Mouse (Mus musculus): Measurements from ENCODE around the gene Zfhx3.

The Zfhx3 gene

DNA sequence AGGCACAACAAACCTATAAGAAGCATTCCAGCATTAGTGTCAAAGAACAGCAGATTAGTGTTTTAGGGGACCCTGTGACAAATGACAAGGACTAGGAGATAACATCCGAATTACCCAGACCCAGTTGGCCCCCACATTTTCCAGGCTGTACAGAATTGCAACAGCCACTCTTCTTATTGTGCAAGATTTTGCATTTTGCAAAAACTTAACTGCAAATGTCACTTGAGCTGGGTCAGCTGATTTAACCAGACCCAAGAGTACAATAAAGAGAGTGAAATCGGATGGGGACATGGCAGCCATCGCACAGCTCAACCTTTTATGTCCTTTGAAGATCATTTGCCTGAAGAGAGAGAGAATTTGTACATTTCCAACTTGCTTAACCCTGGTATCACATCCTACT, 720.3 kb downstream of the Zfhx3 start:
- DNase-seq (ENCODE audit: low spot score) = no peak

DNA sequence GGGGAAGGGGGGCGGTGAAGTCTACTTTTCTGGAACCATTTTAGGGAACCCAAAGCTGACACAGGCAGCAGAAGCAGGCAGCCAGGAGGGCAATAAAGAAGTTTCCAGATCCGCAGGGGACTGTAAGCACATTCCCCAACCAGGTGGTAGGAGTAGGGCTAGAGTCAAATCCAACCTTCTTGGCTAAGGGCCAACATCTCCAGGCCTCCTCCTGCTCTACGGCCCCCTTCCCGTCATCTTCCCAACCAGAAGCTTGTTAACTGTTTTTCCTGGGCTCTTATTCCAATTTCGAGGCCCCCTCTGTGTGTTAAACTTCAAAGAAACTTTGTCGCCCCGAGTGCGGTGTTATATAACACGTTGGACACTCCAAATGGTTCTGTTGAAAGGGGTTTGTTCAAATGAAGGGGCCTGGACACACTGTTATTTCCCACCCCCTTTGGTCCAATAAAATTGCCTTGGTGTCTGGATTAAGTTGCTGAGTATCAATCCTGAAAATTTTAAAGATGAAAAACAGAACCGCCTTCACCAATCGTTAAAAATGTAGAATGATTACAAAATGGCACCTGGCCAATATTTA, 729.6 kb downstream of the Zfhx3 start:
- no peak for DNase-seq (ENCODE audit: low spot score)

DNA sequence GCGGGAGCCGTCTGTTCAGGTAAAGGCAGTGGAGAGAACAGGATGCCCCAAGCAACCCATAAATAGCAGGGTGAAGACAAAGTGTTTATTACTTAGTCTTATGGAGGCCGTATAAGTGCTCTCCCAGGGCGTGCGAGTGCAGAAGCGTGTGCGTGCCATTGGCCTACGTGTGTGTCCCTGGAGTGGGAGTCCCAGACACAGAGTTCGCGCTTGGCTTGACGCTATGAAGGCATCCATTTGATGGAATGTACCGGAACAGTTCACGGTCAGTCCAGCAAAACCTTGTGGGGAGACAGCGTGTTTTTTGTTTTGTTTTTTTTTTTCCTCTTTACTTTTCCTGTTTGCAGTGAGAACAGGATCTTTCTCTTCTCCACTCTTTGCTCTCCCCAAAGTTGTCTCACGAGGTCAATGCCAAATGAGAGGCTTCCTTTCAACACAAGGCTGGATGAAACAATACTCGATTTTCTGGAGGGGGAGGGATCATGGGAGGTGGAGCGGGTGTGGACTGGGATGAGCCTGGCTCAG, 732.6 kb downstream of the Zfhx3 start:
- no peak for DNase-seq (ENCODE audit: low spot score)

DNA sequence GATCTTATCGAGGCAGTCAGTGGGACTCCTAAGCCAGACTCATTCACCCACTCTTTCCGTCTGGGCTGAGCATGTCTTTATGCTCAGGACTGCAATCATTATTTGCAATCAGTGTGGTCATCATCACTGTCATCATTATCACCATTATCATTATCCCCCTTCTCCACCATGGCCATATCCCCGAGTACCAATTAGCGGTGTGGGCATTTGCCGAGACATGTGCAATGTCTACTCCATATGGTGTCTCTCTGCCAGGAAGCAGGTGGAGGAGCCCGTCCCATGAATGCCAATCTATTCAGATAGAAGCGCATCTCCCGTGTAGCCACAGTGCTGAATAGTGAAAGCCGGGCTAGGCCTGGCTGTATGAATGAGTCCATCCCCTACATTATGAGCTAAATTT, 747.2 kb downstream of the Zfhx3 start:
- DNase-seq (ENCODE audit: low spot score) = no peak

DNA sequence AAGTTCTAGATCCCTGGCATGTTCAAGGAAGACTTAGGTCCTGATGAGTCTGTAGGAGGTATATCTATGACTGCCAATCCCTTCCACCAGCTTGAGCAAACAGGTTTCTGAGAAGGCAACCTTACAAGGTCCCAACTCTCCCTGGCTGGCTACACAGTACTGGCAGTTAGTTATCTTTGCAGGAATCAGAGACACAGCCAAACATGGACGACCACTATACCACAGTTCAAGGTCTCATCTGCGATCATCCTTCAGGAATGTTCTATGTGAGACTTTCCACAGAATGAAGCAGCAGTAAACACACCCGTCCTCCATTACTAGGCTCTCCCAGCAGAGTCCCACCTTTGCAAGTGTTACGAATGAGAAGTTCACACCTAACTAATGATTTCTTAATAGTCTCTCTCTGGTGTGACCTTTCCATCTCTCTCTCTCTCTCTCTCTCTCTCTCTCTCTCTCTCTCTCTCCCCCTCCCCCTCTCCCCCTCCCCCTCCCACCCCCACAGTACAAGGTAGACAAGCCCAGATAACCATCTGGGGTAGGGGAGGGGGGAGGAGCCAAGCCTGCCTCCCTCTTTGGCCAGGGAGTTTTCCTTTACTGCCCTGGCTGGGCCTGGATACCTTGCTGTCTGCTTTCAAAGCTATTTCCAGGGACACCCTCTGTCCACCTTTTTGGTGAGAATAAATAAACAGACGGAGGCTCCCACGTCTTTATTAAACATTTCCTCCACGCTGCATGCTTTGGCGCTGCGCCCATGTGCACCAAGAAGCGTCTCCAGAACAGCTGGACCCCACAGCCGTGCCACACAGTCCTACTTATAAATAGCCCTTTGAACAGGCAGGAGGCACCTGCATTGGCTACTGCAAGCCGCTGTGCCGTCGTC, 748.4 kb downstream of the Zfhx3 start:
- no peak for DNase-seq (ENCODE audit: low spot score)

DNA sequence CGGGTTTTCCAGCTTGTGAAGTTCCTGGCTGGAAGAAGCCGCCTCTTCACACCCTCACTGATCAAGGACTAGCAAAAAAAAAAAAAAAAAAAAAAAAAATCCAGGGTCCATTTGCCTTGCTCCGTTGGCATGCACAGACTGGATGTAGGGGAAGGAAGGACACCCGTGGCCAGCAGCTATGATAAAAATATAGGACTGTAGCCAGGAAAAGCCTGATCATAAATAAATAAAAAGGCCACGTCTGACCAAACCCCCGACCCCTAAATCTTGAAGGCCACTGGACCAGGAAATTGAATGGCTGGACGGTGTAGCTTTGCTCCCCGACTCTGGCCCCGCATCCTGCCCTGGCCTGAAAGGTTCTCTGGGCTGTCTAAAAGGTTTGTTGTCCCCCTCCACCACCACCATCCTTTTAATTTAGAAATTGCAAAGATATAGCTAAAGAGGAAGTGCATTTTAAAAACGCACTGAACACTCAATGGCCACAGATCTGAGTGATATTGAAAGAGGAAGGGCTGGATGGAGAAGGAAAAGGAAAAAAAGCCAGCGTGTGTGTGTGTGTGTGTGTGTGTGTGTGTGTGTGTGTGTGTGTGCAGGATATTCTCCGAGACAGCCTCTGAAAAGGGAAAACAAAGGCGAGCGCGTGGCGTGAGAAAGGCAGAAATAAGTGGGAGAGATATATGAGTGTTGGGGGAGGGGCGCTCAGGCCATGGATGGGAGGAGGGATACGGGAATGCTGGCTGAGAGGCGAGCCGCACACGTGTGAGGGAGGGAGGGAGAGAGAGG, 749.2 kb downstream of the Zfhx3 start:
- DNase-seq (ENCODE audit: low spot score) = peak; percentile 65

DNA sequence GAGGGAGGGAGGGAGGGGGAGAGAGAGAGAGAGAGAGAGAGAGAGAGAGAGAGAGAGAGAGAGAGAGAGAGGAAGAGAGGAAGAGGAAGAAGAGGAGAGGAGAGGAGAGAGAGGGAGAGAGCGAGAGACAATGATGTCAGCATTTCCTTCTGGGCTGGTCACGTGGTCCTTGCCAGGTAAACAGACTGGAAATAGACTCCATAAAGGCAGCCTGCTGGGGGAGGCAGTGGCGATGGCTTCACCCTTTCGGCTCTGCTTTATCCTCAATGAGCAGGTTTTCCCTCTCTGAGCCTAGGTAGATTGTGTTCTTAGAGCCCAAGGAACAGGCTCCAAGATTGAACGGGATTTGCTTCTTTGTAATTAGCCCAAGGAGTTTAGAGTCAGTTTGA, 749.8 kb downstream of the Zfhx3 start:
- DNase-seq (ENCODE audit: low spot score) = no peak

DNA sequence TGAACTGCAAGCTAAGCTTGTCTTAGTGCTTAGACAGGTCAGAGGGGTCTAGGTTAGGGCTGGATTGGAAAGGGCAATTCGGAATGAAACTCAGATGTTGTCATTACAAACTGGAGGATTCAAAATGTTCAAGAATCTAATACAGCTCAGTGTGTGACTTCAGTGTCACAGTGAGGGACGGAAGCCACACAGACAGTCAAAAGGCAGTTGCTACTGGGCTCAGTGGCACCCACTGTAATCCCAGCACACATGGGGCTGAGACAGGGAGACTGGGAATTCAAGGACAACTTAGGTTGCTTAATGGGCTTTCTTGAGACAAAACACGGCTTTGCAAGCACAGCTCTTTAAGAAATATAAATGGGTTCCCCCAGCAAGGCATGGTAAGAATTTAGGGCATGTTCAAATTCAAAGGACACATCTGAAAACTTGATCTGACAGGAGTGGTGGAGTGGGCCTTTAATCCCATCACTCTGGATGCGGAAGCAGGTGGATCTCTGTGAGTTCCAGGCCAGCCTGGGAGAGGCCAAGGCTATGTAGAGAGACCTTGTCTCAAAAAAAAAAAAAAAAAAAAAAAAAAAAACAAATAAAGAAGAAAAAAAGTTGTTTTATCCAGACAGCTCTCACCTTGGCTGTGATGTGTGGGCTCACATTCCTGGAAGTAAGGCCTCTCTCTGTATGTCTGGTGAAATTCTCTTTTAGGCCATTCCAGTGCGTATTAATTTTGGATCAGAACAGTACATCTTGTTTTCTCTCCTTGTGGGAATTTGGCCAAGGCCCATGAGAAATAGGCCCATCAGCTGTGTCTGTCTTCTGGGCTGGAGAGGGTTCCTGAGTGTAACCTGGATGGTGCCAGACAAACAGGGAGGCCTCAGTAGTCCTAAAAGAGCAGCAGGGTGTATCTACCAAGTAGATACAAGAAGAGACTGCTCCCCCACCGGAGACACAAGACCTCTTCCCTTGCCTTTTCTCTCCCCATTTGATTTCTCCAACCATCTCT, 750.5 kb downstream of the Zfhx3 start:
- no peak for DNase-seq (ENCODE audit: low spot score)

DNA sequence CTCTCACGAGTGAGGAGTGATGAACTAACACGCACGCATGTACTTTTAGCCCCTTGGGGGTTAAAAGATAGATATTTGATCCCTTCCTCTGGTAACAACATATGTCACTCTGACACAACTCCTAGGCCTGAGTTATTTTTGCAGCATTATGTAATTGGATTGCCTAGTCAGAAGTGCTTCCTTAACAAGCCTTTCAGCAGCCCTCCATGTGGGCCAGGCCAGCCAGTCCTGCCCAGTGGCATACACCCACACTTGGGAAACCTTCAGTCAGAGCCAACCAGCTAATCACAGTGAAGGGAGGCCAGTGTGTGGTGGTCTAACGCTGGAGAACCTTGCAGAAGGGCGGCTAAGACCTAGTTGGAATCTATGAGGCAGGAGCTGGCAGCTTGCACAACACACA, 751.4 kb downstream of the Zfhx3 start:
- no peak for DNase-seq (ENCODE audit: low spot score)

DNA sequence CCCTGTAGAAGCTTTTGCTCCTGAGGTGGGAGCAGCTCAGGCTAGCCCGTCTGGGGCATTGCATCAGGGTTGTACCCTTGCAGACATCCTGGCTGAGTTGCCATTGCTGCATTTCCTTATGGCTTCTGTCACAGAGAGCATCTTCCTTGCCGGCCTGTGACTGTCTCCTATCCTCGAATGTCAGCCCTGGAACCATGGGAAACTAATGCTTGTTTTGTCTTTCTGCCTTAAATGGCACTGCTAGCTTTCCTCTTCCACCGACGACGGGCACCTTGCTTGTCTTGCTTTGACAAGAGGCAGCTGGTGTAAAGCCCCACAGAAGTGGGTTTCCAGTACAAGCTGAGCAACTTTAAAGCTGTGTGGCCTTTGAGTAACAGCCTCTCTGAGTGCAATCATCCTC, 752.1 kb downstream of the Zfhx3 start:
- DNase-seq (ENCODE audit: low spot score) = no peak

DNA sequence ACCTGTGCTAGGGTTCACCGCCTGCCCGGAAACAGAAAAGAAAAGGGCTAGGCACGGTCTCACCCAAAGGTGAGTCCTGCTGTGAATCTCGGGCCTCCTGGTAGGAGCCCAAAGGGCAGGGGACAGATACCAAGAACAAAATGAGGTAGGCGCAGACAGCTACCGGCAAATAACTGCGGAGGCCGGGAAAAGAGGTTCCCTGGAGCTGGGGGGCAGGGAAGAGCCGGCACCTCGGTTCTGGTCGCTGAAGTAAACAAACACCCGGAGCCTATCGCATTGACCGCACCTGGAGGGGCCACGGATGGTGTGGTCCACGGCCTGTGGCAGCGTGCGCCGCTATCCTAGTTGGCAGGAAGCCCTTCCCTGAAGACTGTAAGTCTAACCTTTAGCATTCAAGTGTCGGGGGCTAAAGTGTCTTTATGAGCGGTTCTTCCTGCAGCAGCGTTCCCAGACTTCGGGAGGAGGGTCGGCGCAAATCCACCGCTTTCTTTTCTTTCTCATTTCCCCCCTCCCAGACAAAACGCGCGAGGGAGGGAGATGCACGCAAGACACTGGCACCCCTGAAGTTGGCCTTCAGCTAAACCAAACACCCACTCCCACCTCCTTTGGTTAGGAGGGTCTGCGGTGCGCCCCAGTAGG, 752.9 kb downstream of the Zfhx3 start:
- DNase-seq (ENCODE audit: low spot score) = no peak

DNA sequence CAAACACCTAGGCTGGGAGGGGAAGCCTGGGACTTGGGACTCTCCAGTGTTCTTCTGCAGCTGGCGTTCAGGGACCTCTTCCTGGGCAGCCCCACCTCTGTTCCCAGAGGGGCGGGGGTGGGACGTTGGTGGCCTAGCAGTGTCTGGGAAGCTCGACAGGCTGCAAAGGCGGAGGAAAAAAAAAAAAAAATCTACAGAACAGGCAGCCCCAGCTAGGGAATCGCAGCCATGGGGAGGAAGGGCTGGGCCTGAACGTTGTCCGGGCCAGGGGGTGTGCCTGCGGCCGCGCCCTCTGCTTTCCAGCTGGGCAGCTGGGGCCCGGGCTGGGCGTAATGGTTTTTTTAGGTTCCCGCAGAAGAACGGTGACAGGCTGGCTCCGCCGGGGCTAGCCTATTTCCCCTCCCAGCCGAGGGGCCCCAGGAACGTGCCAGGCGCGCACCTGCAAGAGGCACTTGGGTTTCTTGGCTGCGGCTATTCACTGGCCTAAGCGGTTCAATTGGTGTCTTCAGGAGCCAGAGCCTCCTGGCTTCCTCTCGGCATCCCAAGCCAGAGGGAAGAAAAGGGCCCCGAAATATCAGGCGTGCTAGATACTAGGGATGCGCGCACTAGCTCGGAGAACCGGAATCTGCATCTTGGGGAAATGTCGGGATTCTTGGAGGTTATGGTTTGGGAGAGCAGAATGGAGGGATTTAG, 753.6 kb downstream of the Zfhx3 start:
- DNase-seq (ENCODE audit: low spot score) = no peak

DNA sequence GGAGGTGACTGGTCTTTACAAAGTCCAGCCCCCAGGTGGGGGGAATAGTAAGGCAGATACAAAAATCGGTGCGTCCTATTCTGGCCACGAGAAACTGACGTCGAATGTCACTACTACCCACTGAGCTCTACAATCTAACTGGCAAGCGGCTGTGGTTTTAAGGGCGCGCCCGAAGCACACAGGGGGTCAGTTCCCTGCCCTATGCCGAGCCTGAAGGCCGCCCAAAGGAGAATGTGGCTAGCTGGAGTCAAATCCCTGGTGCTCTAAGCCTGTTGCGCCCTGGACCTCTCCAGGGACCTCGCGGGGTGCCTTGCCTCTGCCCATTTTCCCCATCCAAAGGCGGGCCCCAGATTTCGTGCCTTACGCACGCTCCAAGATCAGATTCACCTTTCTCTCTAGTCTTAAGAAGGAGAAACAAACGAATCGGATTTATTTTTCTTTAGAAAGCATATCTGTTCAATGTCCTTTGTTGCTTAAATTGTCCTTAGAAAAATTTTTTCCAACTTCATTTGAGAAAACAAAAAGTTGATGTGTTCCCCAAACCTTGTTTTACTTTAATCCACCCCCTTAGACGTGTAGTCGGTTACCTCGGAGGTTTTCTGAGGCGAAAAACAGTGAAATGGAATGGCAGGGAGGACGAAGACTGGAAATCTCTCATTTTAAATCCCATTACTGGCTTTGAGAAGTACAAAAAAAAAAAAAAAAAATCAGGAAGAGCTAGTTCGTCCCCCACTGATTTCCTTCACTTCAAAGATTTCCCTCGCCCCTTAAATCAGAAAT, 754.4 kb downstream of the Zfhx3 start:
- DNase-seq (ENCODE audit: low spot score) = no peak

DNA sequence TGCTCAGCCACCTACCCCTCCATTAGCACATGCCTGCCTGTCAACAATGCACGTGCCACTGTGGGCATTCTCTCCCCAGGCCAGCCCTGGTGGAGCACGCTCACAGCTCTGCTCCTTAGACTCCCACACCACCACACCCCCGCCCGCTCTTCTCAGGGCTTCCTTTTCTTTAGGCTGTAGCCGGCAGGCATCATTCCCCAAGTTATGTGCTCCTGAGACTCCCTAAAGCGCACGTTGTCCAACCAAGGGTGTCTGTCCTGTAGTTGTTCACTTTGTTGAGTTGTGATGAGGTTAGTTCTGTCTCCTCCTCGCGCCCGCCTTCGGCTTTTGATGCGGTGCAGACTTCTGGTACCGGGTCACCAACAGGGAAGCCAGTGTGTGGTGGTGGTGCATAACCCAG, 755.1 kb downstream of the Zfhx3 start:
- no peak for DNase-seq (ENCODE audit: low spot score)

DNA sequence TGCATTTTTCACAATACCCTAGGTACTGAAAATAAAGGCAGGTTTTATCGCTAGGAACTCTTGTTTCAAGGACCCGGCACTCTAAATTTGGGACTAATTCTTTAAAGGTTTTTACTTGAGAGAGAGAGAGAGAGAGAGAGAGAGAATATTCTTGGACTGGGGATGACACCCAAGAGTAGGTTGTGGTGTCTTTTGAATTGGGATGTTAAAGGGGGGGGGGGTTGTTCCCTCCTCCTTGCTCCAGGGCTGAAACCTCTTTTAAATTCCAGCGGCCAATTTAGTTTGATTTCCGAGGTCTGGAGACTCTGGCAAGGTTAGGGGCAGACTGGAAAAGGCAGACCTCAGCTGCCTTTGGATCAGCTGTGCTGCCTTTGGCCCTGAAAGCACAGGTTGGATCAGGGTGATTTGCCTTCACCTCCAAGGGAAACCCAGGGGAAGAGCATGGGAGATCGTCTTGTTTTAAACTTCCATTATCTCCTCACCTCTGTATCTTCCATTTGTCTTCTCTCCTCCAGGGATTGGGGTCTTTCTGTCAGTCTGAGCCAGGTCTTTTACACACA, 755.7 kb downstream of the Zfhx3 start:
- DNase-seq (ENCODE audit: low spot score) = no peak

DNA sequence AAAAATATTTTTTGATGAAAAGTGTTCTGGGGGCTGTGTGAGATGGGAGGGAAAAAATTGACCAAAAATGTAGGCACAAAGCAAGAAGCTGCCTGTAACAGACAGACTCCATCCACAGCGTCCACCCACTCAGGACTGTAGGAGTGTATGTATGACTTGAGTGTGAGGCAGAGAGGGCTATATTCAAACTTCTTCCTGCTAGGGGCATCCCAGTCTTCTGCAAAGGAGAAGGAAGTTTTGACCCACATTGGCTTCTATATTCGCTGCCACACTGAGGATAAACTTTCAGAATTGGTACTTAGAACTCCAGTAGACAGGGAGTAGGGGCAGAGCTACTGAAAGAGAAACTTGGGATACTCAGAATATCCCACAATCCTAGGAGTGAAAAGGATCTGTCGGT, 756.6 kb downstream of the Zfhx3 start:
- DNase-seq (ENCODE audit: low spot score) = no peak

DNA sequence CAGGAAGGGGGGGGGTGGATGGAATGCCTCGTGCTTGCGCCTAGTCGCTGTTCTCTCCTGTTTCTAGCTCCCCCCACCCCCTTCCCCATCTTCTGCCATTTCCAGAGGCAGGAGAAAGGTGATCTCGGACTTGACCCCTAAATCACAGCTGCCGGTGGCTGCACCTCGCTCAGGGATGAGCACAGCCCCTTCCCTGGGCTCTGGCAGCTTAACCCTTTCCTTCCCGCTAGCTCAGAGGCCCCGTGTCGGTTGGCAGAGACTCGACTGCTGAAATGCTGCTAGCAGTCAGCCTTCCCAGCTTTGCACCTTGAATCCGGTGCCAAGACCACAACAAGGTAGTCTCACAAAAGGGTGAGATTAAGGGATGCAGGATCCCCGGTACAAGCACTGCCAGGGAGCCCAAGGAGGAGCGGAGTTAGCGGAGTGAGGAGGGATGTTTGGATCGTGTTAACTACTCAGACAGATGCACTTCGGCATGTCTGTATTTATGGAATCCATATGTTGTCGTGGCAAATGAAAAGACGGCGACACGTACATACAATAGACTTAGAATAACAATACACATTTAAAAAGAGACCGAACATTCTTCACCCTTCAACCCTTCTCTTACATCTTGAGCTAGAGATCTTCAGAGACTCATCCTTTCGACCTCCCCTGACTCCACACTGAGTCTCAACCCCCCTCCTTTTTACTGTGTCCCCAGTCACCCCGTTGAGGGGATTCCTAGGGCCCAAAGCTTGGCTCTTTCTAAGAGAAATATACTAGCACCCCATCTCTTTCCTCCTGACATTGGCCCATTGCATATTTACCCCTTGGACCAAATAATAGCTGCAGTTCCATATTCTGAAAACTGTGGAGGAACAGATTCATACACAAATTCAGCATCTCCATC, 757.3 kb downstream of the Zfhx3 start:
- DNase-seq (ENCODE audit: low spot score) = no peak
